Mouse (Mus musculus): ENCODE results near the gene Emid1. TPM values are rescaled to one million over a fixed set of nuclear protein-coding genes. Genes with fewer than 3 reads are reported as not detected.

Emid1 gene
- polyA plus RNA-seq, 1 experiment from 2014 or later = 112 TPM

GRCm38 (mm10) chr11:5167311-5167710 is 15.3 kb upstream of the Emid1 start:
- peaks cover 3% of the 10 kb centered on the region for H3K4me1 ChIP-seq (ENCODE audit: control insufficient read depth, insufficient read depth, low read length)
- no peaks in the 10 kb centered on the region for H3K36me3 ChIP-seq (ENCODE audit: control insufficient read depth, insufficient read depth, low read length)
- no peaks in the 10 kb centered on the region for H3K27me3 ChIP-seq (replicated peaks; ENCODE audit: control insufficient read depth, insufficient read depth, low read length)
- no peak for ATAC-seq
- H3K4me3 ChIP-seq (ENCODE audit: low read length) = no peak overlapping the region
- 87% methylated on average over 9 of the region's 9 CpGs for WGBS
- no peak overlapping the region for H3K4me2 ChIP-seq (ENCODE audit: low read depth, low read length)
- H3K9ac ChIP-seq (ENCODE audit: low read depth, low read length) = no peak overlapping the region
- H3K27ac ChIP-seq (ENCODE audit: low read length) = no peak overlapping the region
- no peaks in the 10 kb centered on the region for H3K9me3 ChIP-seq (ENCODE audit: control insufficient read depth, low read length)

DNA sequence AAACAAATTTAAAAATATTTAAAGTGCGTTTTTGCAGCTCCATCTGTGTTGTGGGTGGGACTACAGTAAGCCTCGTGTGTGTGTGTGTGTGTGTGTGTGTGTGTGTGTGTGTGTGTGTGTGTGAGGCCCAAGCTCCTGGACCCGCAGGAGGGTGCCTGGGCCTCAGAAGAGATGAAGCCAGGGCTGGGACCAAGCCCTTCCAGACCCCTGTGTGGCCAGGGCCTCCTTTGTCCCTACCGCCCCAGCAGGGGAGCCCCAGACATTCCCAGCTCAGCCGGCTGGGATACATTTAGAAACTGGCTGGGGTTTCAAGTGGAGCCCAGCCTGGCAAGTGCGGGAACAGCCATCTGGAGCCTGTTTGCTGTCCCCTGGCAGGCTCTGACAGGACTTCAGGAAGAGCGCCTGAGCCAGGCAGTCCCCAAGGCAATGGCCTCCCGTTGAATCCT is 13.4 kb upstream of the Emid1 start:
- peak; percentile 58 for ATAC-seq
- WGBS = 30% methylated on average over 8 of the region's 8 CpGs
- Histone ChIP-seq H3K4me3 (ENCODE audit: low read length) (no peak overlapping the region), H3K27ac (ENCODE audit: low read length) (peak overlapping the region; percentile 68), H3K36me3 (ENCODE audit: control insufficient read depth, insufficient read depth, low read length) (no peaks in the 10 kb centered on the region), H3K4me1 (ENCODE audit: control insufficient read depth, insufficient read depth, low read length) (peaks cover 3% of the 10 kb centered on the region), H3K9me3 (ENCODE audit: control insufficient read depth, low read length) (no peaks in the 10 kb centered on the region), H3K4me2 (ENCODE audit: low read depth, low read length) (no peak overlapping the region), H3K9ac (ENCODE audit: low read depth, low read length) (peak overlapping the region; percentile 14; the same call in 1 of the 2 replicates), H3K27me3 (replicated peaks; ENCODE audit: control insufficient read depth, insufficient read depth, low read length) (no peaks in the 10 kb centered on the region)

DNA sequence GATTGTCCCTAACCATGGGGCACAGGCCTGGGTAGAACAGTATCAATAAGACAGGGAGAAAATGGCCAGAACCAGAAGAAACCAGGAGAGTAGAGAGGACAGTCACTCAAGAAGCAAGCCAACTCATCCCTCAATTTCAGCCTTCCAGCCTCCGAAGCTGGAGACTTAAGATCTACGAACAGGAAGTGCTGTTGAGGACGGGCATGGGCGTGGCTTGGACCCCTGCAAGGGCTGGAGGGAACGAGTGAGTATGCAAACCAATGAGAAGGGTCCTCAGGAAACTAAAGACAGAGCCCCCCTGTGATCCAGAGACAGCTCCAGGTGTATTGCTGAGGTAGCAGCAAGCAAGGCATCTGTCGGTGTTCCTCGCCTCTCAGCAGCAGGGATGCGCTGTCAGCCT is 12.3 kb upstream of the Emid1 start:
- H3K27ac ChIP-seq (ENCODE audit: low read length) = no peak overlapping the region

DNA sequence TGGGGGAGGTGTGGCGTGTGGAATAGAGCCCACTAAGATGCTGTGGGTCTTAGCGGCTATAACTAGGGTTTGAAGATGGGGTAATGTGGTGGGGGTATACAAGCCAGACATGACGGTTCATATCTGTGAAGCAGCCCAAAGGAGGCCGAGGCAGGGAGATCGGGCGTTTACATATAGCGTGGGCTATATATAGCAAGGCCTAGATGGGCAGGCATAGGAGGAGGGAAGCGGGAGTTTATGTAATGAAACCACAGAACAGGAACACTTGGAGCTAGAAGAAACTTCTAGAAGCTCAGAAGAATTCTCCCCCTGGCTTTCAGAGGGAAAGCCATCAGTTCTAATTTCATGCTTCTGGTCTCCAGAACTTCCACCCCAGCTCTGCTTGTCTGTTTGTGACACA is 11.4 kb upstream of the Emid1 start:
- no peak overlapping the region for H3K4me2 ChIP-seq (ENCODE audit: low read depth, low read length)
- H3K4me1 ChIP-seq (ENCODE audit: control insufficient read depth, insufficient read depth, low read length) = peaks cover 3% of the 10 kb centered on the region
- H3K36me3 ChIP-seq (ENCODE audit: control insufficient read depth, insufficient read depth, low read length) = no peaks in the 10 kb centered on the region
- no peak overlapping the region for H3K27ac ChIP-seq (ENCODE audit: low read length)
- no peak overlapping the region for H3K9ac ChIP-seq (ENCODE audit: low read depth, low read length)
- 84% methylated on average over 8 of the region's 8 CpGs for WGBS
- ATAC-seq = no peak
- H3K4me3 ChIP-seq (ENCODE audit: low read length) = no peak overlapping the region
- H3K27me3 ChIP-seq (replicated peaks; ENCODE audit: control insufficient read depth, insufficient read depth, low read length) = no peaks in the 10 kb centered on the region
- H3K9me3 ChIP-seq (ENCODE audit: control insufficient read depth, low read length) = no peaks in the 10 kb centered on the region

More for the DNA sequence above, 12.3 kb upstream of the Emid1 start:
- Histone ChIP-seq H3K36me3 (ENCODE audit: control insufficient read depth, insufficient read depth, low read length) (no peaks in the 10 kb centered on the region), H3K4me2 (ENCODE audit: low read depth, low read length) (no peak overlapping the region), H3K9me3 (ENCODE audit: control insufficient read depth, low read length) (no peaks in the 10 kb centered on the region), H3K4me3 (ENCODE audit: low read length) (no peak overlapping the region), H3K27me3 (replicated peaks; ENCODE audit: control insufficient read depth, insufficient read depth, low read length) (no peaks in the 10 kb centered on the region), H3K9ac (ENCODE audit: low read depth, low read length) (no peak overlapping the region), H3K4me1 (ENCODE audit: control insufficient read depth, insufficient read depth, low read length) (peaks cover 3% of the 10 kb centered on the region)
- ATAC-seq = no peak
- WGBS = 35% methylated on average over 8 of the region's 8 CpGs

DNA sequence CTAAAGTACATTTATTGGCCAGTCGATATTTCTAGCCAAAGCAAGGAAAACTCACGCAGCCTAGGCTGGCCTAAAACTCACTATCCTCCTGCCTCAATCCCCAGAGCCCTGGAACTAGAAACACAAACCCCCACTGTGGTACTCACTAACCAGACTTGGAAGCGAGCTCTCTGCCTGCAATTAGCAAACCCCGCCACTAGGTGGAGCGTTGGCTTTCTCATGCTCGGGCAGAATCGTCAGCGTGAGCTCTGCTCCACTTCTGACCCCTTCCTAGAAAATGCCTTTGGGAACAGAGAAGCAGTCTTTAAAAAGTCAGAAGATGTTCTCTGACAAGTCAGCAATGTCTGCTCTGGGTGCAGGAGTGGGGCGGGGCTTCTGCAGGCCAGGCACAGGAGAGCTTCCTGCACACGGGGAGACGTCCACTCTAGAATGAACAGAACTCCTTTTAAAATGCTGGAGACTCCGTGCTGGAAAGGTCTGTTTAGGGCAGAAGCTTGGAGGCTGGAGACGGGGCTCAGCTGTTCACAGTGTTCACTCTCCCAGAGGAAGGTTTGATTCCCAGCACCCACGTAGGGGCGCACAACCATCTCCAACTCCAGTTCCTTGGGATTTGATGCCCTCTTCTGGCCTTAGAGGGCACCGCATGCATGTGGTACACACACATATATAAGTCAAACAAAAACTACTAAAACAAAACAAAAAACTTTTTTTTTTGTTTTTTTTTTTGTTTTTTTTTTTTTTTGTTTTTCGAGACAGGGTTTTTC is 8.8 kb upstream of the Emid1 start:
- 70% methylated on average over 17 of the region's 17 CpGs for WGBS
- no peak for ATAC-seq
- H3K4me2 ChIP-seq (ENCODE audit: low read depth, low read length) = no peak overlapping the region
- H3K4me3 ChIP-seq (ENCODE audit: low read length) = no peak overlapping the region
- no peak overlapping the region for H3K9ac ChIP-seq (ENCODE audit: low read depth, low read length)
- H3K27ac ChIP-seq (ENCODE audit: low read length) = no peak overlapping the region
- peaks cover 3% of the 10 kb centered on the region for H3K4me1 ChIP-seq (ENCODE audit: control insufficient read depth, insufficient read depth, low read length)
- no peaks in the 10 kb centered on the region for H3K27me3 ChIP-seq (replicated peaks; ENCODE audit: control insufficient read depth, insufficient read depth, low read length)
- H3K36me3 ChIP-seq (ENCODE audit: control insufficient read depth, insufficient read depth, low read length) = no peaks in the 10 kb centered on the region
- H3K9me3 ChIP-seq (ENCODE audit: control insufficient read depth, low read length) = no peaks in the 10 kb centered on the region

GRCm38 (mm10) chr11:5158056-5158455 is 6.0 kb upstream of the Emid1 start:
- Histone ChIP-seq H3K27me3 (replicated peaks; ENCODE audit: control insufficient read depth, insufficient read depth, low read length) (no peaks in the 10 kb centered on the region), H3K36me3 (ENCODE audit: control insufficient read depth, insufficient read depth, low read length) (no peaks in the 10 kb centered on the region), H3K9me3 (ENCODE audit: control insufficient read depth, low read length) (no peaks in the 10 kb centered on the region), H3K9ac (ENCODE audit: low read depth, low read length) (no peak overlapping the region), H3K4me2 (ENCODE audit: low read depth, low read length) (no peak overlapping the region), H3K4me1 (ENCODE audit: control insufficient read depth, insufficient read depth, low read length) (peaks cover 17% of the 10 kb centered on the region), H3K4me3 (ENCODE audit: low read length) (no peak overlapping the region), H3K27ac (ENCODE audit: low read length) (no peak overlapping the region)
- WGBS = 91% methylated on average over 11 of the region's 11 CpGs
- ATAC-seq = no peak

GRCm38 (mm10) chr11:5154961-5155805 is 3.1 kb upstream of the Emid1 start:
- peak; percentile 59 for ATAC-seq
- 32% methylated on average over 10 of the region's 10 CpGs for WGBS
- Histone ChIP-seq H3K9ac (ENCODE audit: low read depth, low read length) (peak overlapping the region; percentile 52), H3K4me2 (ENCODE audit: low read depth, low read length) (no peak overlapping the region), H3K4me1 (ENCODE audit: control insufficient read depth, insufficient read depth, low read length) (peaks cover 26% of the 10 kb centered on the region), H3K27ac (ENCODE audit: low read length) (peak overlapping the region; percentile 85), H3K36me3 (ENCODE audit: control insufficient read depth, insufficient read depth, low read length) (no peaks in the 10 kb centered on the region), H3K4me3 (ENCODE audit: low read length) (no peak overlapping the region), H3K27me3 (replicated peaks; ENCODE audit: control insufficient read depth, insufficient read depth, low read length) (no peaks in the 10 kb centered on the region), H3K9me3 (ENCODE audit: control insufficient read depth, low read length) (no peaks in the 10 kb centered on the region)

DNA sequence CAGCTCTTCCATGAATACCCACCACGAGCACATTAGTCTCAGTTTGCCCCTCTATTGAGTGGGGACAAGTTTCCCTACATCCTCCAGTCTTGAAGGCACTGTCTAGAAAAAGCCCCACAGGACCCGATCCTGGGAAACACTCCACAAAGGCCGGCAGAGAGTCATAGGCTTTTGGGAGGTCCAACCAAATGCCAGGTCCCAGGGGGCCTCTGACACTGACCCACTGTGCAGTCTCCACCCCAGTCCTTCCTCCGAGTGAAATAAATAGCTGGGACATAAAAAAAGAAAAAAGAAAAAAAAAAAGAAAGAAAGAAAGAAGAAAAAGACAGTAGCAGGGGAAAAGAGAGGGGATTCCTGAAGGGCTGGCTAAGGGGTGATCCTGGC is 818 bp downstream of the Emid1 start:
- Histone ChIP-seq H3K9ac (ENCODE audit: low read depth, low read length) (peak overlapping the region; percentile 89), H3K4me1 (ENCODE audit: control insufficient read depth, insufficient read depth, low read length) (peaks cover 46% of the 10 kb centered on the region)

DNA sequence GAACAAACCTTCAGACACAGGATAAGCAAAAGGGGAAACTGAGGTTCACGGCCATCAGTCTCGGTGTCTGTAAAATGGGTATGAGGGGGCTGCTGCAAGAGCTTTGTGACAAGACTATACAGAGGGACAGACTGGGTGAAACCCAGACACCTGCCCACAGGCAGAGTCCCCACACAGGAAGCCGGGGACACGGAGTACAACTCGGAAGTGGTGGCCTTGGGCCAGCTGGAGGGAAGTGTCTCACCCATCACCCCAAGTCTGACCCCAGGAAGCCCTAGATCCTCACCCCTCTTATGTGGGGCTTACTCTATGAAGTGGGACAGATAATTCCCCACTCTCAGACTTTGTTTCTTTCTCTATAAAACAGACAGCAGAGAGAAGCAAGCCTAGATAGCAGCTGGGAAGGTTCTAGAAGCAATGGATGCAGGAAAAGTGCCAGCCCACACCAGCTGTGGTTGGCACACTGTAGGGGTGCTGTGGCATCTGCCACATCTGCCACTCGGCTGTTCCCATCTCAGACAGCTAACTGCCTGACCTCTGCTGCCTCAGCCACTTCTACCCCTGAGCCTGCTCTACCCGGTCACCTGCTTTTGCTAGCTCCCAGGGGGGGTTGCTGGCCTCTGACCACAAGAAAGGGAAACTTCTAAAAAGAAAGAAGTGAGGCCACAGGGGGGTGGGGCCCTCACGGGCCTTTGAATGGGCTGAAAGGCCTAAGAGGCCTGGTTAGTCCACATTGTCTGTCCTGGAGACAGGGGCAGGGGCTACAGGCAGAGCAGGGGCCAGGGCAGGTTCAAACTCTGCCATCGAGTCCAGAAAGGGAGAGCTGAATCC is 1.4 kb downstream of the Emid1 start:
- no peak for ATAC-seq
- peak overlapping the region; percentile 58 for H3K4me3 ChIP-seq (ENCODE audit: low read length)
- H3K27me3 ChIP-seq (replicated peaks; ENCODE audit: control insufficient read depth, insufficient read depth, low read length) = no peaks in the 10 kb centered on the region
- H3K9me3 ChIP-seq (ENCODE audit: control insufficient read depth, low read length) = no peaks in the 10 kb centered on the region
- no peaks in the 10 kb centered on the region for H3K36me3 ChIP-seq (ENCODE audit: control insufficient read depth, insufficient read depth, low read length)
- peak overlapping the region; percentile 87 for H3K27ac ChIP-seq (ENCODE audit: low read length)
- 63% methylated on average over 9 of the region's 9 CpGs for WGBS
- H3K4me2 ChIP-seq (ENCODE audit: low read depth, low read length) = peak overlapping the region; percentile 76
- peak overlapping the region; percentile 89 for H3K9ac ChIP-seq (ENCODE audit: low read depth, low read length)
- peaks cover 46% of the 10 kb centered on the region for H3K4me1 ChIP-seq (ENCODE audit: control insufficient read depth, insufficient read depth, low read length)

More for the DNA sequence above, 818 bp downstream of the Emid1 start:
- no peaks in the 10 kb centered on the region for H3K9me3 ChIP-seq (ENCODE audit: control insufficient read depth, low read length)
- peak overlapping the region; percentile 59 for H3K27ac ChIP-seq (ENCODE audit: low read length)
- no peaks in the 10 kb centered on the region for H3K36me3 ChIP-seq (ENCODE audit: control insufficient read depth, insufficient read depth, low read length)
- ATAC-seq = no peak
- peak overlapping the region; percentile 58 for H3K4me3 ChIP-seq (ENCODE audit: low read length)
- H3K27me3 ChIP-seq (replicated peaks; ENCODE audit: control insufficient read depth, insufficient read depth, low read length) = no peaks in the 10 kb centered on the region
- 30% methylated on average over 4 of the region's 4 CpGs for WGBS
- peak overlapping the region; percentile 76 for H3K4me2 ChIP-seq (ENCODE audit: low read depth, low read length)
